Mouse (Mus musculus): ENCODE measurements around the gene Dlg2. TPM values are rescaled to one million over a fixed set of nuclear protein-coding genes. Genes with fewer than 3 reads are reported as not detected.

The Dlg2 gene
- total RNA-seq, 2 experiments from 2014 or later = 394 to 431 TPM

DNA sequence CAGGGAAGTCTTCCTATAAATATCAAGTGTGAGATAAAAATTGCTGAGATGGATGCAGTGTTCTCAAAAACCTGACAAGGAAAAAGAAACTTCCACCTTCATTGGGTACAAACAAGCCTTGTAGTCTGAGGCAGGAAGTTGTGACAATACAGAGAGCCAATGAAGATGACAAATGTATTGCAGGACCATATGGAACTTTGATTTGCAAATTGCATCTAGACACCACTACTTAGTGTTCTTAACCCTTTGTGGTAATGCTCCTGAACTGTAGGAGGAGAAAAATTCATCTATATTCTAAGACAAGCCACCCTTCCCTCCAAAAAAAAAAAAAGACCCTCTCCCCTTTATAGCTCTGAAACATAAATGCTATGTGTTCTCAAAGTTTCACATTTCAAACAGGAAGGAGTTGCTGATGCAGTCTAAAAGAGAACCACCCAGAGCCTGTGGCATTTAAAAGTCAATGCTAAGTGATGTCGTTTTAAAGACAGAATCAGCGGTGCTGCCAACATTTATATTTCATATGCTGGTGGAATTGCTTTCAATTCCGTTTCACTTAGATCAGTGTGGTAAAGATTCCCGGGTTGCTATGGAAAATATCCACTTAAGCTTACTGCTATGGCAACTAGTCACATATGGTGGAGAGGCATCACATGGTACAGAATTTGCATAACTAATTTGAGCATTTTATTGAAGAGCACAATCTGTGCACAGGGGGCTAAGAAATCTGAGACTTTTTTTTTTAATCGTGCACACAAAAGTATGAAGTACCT lies 731.8 kb downstream of the Dlg2 start:
- DNase-seq (ENCODE audit: low spot score in 2 of 2) = peak; percentile 57 to 87
- intact Hi-C loops (cut with DNase I) = loop anchor here (5.0 kb wide), 1 partner anchor 116 kb away; no protein-coding TSS in a partner anchor

DNA sequence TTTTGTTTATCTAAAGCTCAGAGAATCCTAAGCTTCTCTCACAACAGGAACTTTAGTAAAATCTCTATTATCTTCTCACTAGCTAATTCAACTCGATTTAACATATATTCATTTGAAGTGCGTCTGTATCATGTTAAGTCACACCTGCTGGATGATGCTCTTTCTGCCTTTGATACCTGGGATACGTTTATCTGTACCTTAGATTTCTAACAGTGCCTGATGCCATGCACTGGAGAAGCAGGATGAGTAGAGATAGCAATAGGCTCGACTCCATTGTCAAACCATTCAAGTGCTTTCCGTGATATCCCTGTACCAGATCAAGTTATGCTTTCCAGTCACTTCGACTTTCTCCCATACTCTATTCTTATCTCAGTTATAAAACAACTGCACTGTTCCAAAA lies 732.5 kb downstream of the Dlg2 start:
- no peak for DNase-seq (ENCODE audit: low spot score in 2 of 2)
- intact Hi-C loops (cut with DNase I) = loop anchor here (5.0 kb wide), 1 partner anchor 117 kb away; no protein-coding TSS in a partner anchor

DNA sequence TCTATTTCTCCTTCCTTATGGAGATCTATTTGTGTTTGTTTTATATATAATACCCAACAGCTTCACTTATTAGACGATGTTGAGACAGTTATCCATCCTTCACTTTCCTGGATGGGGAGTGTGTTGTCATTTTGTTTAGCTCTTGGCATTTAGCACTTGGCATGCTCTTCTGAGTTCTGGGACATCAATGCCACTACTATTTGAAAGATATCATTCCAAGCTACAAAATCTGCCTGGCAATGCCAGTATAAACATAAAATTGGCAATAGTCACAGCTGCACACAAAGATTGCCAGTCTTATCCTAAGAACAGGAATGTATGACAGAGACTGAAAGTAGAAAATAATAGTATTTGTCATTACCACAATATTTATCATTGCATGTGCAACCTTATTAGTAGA lies 735.8 kb downstream of the Dlg2 start:
- DNase-seq (ENCODE audit: low spot score in 2 of 2) = no peak
- intact Hi-C loops (cut with DNase I) = no loop called here

GRCm38 (mm10) chr7:91214921-91215320 lies 738.4 kb downstream of the Dlg2 start:
- intact Hi-C loops (cut with DNase I) = no loop called here
- no peak for DNase-seq (ENCODE audit: low spot score in 2 of 2)

GRCm38 (mm10) chr7:91218321-91218987 lies 742.0 kb downstream of the Dlg2 start:
- intact Hi-C loops (cut with DNase I) = no loop called here

DNA sequence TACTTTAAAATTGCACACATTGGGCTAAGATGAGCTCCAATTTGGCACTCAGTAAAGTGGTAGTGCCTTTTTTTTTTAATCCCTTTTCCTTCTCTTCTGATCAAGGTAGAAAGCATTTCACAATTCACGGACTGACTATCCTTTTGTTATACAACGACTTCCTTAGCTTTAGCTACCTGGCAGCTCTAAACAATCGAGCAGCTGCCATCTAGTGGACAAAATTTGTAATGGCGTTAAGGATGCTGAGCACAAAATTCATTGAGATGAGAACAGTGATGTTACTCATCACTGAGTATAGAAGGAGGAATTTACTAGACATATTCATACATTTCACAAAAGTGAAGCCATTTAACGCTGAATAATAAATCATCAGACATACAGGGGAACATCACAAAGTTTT lies 750.0 kb downstream of the Dlg2 start:
- DNase-seq (ENCODE audit: low spot score in 2 of 2) = peak; percentile 86 to 87
- intact Hi-C loops (cut with DNase I) = loop anchor here (10.0 kb wide), 2 partner anchors 208 to 712 kb away; no protein-coding TSS in a partner anchor

More at GRCm38 (mm10) chr7:91218321-91218987, 742.0 kb downstream of the Dlg2 start:
- DNase-seq (ENCODE audit: low spot score in 2 of 2) = peak; percentile 47 to 56

DNA sequence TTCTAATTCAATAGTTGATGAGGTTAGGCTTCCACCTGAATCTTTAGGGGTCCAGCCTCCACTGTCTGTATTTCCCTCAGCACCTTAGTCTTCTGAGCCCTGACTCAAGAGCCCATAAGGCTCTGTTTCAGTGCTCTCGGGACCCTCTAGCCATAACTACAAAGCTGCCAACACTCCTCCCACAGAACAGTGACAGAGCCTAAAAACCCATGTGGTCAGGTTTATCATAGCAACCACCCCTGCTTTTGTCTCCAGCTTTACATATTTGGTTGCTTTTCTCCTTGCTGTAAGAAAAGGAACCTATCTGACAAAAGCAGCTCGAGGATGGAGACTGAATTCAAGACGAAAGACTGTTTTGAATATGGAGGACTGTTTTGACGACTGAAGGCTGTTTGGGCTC lies 765.2 kb downstream of the Dlg2 start:
- intact Hi-C loops (cut with DNase I) = no loop called here

DNA sequence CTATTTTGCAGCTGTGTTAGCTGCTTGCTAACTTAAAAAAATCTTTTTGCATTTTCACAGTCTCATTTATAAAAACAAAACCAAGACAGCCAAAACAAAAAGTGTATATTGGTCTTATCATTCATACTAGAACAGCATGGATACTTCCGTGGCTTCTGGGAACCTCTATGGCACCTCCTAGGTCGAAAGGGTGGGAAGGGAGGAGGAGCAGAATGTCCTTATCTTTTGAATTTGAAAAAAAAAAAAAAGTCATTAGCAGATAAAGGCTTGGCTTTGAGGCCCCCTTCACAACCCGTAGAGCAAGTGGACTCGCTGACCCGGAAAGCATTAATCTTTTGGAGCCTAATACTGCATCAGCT lies 785.2 kb downstream of the Dlg2 start:
- DNase-seq (ENCODE audit: low spot score in 2 of 2) = no peak
- intact Hi-C loops (cut with DNase I) = loop anchor here (10.0 kb wide), 1 partner anchor 173 kb away; no protein-coding TSS in a partner anchor

More for the DNA sequence above, 765.2 kb downstream of the Dlg2 start:
- DNase-seq (ENCODE audit: low spot score in 2 of 2) = peak in 1 of 2 experiments; percentile 38

- peak; percentile 42 to 58 for DNase-seq (ENCODE audit: low spot score in 2 of 2)
- intact Hi-C loops (cut with DNase I) = loop anchor here (10.0 kb wide), 1 partner anchor 173 kb away; no protein-coding TSS in a partner anchor
Measured at GRCm38 (mm10) chr7:91262031-91262951, 785.8 kb downstream of the Dlg2 start.

GRCm38 (mm10) chr7:91262998-91263397 lies 786.5 kb downstream of the Dlg2 start:
- DNase-seq (ENCODE audit: low spot score in 2 of 2) = no peak
- intact Hi-C loops (cut with DNase I) = loop anchor here (10.0 kb wide), 1 partner anchor 172 kb away; no protein-coding TSS in a partner anchor

DNA sequence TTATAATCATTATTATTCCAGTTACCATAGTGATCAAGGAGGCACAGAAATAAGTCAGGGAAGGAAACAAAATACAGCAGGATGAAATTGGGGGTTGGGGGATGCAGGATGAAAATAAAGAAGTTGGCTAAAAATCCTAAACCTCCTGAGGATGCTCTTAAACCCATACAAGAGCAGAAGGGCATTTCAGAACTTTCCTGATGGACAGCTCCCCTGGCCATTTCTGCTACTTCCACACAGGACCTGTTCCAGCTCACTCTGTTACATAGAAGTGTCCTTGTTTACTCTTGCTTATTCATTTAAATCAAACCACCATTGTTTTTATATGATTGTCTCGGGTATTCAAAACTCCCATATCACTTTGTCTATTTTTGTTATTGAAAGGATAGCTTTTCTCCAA lies 791.3 kb downstream of the Dlg2 start:
- intact Hi-C loops (cut with DNase I) = loop anchor here (10.0 kb wide), 1 partner anchor 167 kb away; no protein-coding TSS in a partner anchor
- no peak for DNase-seq (ENCODE audit: low spot score in 2 of 2)

GRCm38 (mm10) chr7:91284167-91284566 lies 807.7 kb downstream of the Dlg2 start:
- DNase-seq (ENCODE audit: low spot score in 2 of 2) = peak; percentile 55 to 60
- intact Hi-C loops (cut with DNase I) = no loop called here

DNA sequence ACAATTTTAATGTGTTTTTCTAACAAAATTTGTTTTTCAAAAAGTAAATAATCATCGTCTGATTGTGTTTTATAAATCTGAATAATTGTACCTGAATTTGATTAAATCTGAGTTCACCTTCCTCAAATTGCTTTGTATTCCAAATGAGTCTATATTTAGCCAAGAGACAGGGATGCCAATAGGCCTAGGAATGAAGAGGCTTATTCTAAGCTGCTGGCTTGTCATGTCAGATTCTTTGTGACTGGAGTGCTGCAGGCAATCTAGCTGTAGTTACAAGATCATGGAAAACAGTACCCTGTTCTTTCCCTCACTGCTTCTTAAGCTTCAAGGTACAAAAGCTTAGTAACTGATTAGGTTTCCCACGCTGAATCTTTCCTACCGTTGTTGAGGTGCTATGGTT lies 811.9 kb downstream of the Dlg2 start:
- no peak for DNase-seq (ENCODE audit: low spot score in 2 of 2)
- intact Hi-C loops (cut with DNase I) = no loop called here

- intact Hi-C loops (cut with DNase I) = loop anchor here (5.0 to 10.0 kb wide), 2 partner anchors 119 to 136 kb away; no protein-coding TSS in a partner anchor
- DNase-seq (ENCODE audit: low spot score in 2 of 2) = peak; percentile 51 to 81
Measured at GRCm38 (mm10) chr7:91296127-91296526, 819.7 kb downstream of the Dlg2 start.

DNA sequence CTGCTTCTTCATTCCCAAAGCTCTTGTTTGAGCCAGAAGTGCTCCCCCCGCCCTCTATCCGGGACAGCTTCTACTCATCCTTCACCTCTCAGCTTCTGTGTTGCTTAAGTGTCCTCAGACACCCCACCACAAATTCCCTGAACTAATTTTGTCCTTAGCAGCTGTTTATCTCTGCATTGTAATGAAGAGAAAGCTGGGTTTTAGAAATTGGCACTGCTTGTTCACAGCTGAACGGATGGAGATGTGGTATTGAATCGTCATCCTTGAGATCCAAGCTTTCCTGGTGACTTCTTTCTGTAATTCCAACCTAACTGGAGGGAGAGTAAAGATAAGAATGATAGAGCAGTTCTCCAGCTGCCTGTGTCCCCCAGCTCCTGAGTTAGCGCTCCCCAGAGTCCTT lies 834.7 kb downstream of the Dlg2 start:
- peak in 1 of 2 experiments; percentile 14 for DNase-seq (ENCODE audit: low spot score in 2 of 2)
- intact Hi-C loops (cut with DNase I) = no loop called here

- intact Hi-C loops (cut with DNase I) = no loop called here
- DNase-seq (ENCODE audit: low spot score in 2 of 2) = no peak
Measured at GRCm38 (mm10) chr7:91345073-91345472, 868.6 kb downstream of the Dlg2 start.

DNA sequence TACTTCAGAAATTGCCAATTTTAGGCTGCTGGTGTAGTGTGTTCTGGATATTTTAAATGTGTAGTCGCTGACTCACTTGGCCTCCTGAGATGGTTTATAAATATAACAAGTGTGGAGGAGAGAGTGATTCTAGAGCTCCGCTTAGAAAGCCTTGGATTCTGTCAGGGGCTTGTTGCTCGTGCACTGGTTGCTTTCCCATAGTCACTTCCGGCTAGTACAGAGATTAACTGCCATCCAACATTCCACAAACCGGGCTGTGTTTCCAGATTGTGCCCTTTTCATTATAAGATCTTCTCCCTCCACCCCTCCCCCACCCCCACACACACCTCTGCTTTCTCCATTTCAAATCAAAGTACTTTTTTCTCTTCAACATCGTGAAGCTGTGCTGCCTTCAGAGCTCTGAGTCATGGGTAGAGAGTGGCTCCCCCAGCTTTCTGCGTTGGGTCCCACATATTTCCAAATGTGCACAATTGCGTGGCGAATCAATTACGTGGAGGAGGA lies 893.4 kb downstream of the Dlg2 start:
- DNase-seq (ENCODE audit: low spot score in 2 of 2) = peak; percentile 45 to 75
- intact Hi-C loops (cut with DNase I) = loop anchor here (10.0 kb wide), 1 partner anchor 65 kb away; no protein-coding TSS in a partner anchor

- no peak for DNase-seq (ENCODE audit: low spot score in 2 of 2)
- intact Hi-C loops (cut with DNase I) = no loop called here
Measured at GRCm38 (mm10) chr7:91382281-91382680, 905.8 kb downstream of the Dlg2 start.

- intact Hi-C loops (cut with DNase I) = no loop called here
- DNase-seq (ENCODE audit: low spot score in 2 of 2) = peak in 1 of 2 experiments; percentile 44
Measured at GRCm38 (mm10) chr7:91383873-91384272, 907.4 kb downstream of the Dlg2 start.
